9 mouse cellular contexts compared by ENCODE assay signal in genomic region chr3:57335080-57335815, GRCm38 (mm10). TPM values are rescaled to one million over a fixed set of nuclear protein-coding genes. Genes with fewer than 3 reads are reported as not detected.
A peak's percentile ranks its signal among the peaks of the same experiment; 100 is the strongest.
DNase-seq lines count a peak whose midpoint lies in the region; ATAC-seq and TF ChIP-seq lines count a peak whose summit lies in the region.
"Had no signal": no experiment of that assay in that cellular context is flagged by ENCODE, and none has a peak within 500 bp of the region (broad histone marks: within the 10 kb centered on the region; RNA-seq: fewer than 3 reads in every experiment).

No protein-coding gene starts in this region.

- 68% methylated on average over 3 of the region's 3 CpGs for WGBS in lung, embryonic 14.5 days
- 51% methylated on average over 3 of the region's 3 CpGs for WGBS in lung, adult 2 months
- WGBS in heart, embryonic 12.5 days = 63% methylated on average over 3 of the region's 3 CpGs
- WGBS in kidney, embryonic 16.5 days = 64% methylated on average over 3 of the region's 3 CpGs
- WGBS in stomach, embryonic 16.5 days = 84% methylated on average over 3 of the region's 3 CpGs

- H3K4me3 ChIP-seq in lung, embryonic 14.5 days (ENCODE audit: low read depth, low read length) = no peak overlapping the region
- no peak overlapping the region for H3K4me3 ChIP-seq in lung, adult 2 months (replicated peaks; ENCODE audit: extremely low read depth, low read depth, low read length)
- no peak overlapping the region for H3K4me3 ChIP-seq in heart, embryonic 12.5 days
- H3K4me3 ChIP-seq in kidney, embryonic 16.5 days (ENCODE audit: low read length) = no peak overlapping the region
- H3K4me3 ChIP-seq in stomach, embryonic 16.5 days (replicated peaks; ENCODE audit: low read length) = no peak overlapping the region
- H3K4me3 ChIP-seq: liver, embryonic 15.5 days had no signal

- no peaks in the 10 kb centered on the region for H3K27me3 ChIP-seq in lung, embryonic 14.5 days (ENCODE audit: insufficient read depth, low read length)
- H3K27me3 ChIP-seq in heart, embryonic 12.5 days (replicated peaks) = no peaks in the 10 kb centered on the region
- no peaks in the 10 kb centered on the region for H3K27me3 ChIP-seq in kidney, embryonic 16.5 days (ENCODE audit: insufficient read depth, low read length)
- H3K27me3 ChIP-seq in stomach, embryonic 16.5 days (ENCODE audit: control insufficient read depth, insufficient read depth, low read length) = no peaks in the 10 kb centered on the region
- H3K27me3 ChIP-seq: liver, embryonic 15.5 days had no signal

- peaks cover 3% of the 10 kb centered on the region for H3K9me3 ChIP-seq in lung, embryonic 14.5 days (ENCODE audit: low read depth, low read length)
- no peaks in the 10 kb centered on the region for H3K9me3 ChIP-seq in heart, embryonic 12.5 days (replicated peaks)
- H3K9me3 ChIP-seq in kidney, embryonic 16.5 days (ENCODE audit: low read length) = no peaks in the 10 kb centered on the region
- no peaks in the 10 kb centered on the region for H3K9me3 ChIP-seq in stomach, embryonic 16.5 days (replicated peaks; ENCODE audit: control insufficient read depth, low read length)
- H3K9me3 ChIP-seq: liver, embryonic 15.5 days had no signal

- no peak for ATAC-seq in lung, embryonic 14.5 days (ENCODE audit: insufficient read depth)
- ATAC-seq in heart, embryonic 12.5 days (ENCODE audit: insufficient number of reproducible peaks, low FRiP score) = peak; percentile 57
- peak; percentile 67; the same call in 1 of the 2 replicates for ATAC-seq in kidney, embryonic 16.5 days (ENCODE audit: low FRiP score, low TSS enrichment)
- no peak for ATAC-seq in stomach, embryonic 16.5 days (ENCODE audit: insufficient read depth, low FRiP score)

- no peaks in the 10 kb centered on the region for H3K36me3 ChIP-seq in lung, embryonic 14.5 days (ENCODE audit: insufficient read depth)
- H3K36me3 ChIP-seq in heart, embryonic 12.5 days = no peaks in the 10 kb centered on the region
- no peaks in the 10 kb centered on the region for H3K36me3 ChIP-seq in kidney, embryonic 16.5 days (ENCODE audit: insufficient read depth, low read length)
- no peaks in the 10 kb centered on the region for H3K36me3 ChIP-seq in stomach, embryonic 16.5 days (ENCODE audit: control insufficient read depth, insufficient read depth, low read length)
- H3K36me3 ChIP-seq: liver, embryonic 15.5 days had no signal

- H3K9ac ChIP-seq in lung, embryonic 14.5 days = no peak overlapping the region
- H3K9ac ChIP-seq in heart, embryonic 12.5 days = no peak overlapping the region
- no peak overlapping the region for H3K9ac ChIP-seq in kidney, embryonic 16.5 days (replicated peaks; ENCODE audit: low read length)
- no peak overlapping the region for H3K9ac ChIP-seq in stomach, embryonic 16.5 days (ENCODE audit: low read length)
- H3K9ac ChIP-seq: liver, embryonic 15.5 days had no signal

- 0 out of 2 replicates have a peak overlapping the region, but pooled peaks have one; percentile 9 for H3K27ac ChIP-seq in lung, embryonic 14.5 days (ENCODE audit: low read depth)
- H3K27ac ChIP-seq in heart, embryonic 12.5 days (ENCODE audit: poor library complexity, severe bottlenecking) = peak overlapping the region; percentile 83
- H3K27ac ChIP-seq in kidney, embryonic 16.5 days (ENCODE audit: low read length) = peak overlapping the region; percentile 80
- 0 out of 2 replicates have a peak overlapping the region, but pooled peaks have one; percentile 3 for H3K27ac ChIP-seq in stomach, embryonic 16.5 days (ENCODE audit: low read length)
- H3K27ac ChIP-seq: liver, embryonic 15.5 days had no signal

- no peak for TF ChIP-seq POLR2A in lung, adult 2 months (IDR thresholded peaks at IDR 0.05; ENCODE audit: borderline replicate concordance, extremely low read depth, low read depth, low read length)

- peak; percentile 70 for DNase-seq in lung, embryonic 14.5 days
- DNase-seq in lung, adult 2 months = no peak
- no peak for DNase-seq in thymus, adult 18-20 months
- DNase-seq in ovary, postnatal 10 days (ENCODE audit: low spot score) = no peak
- no peak for DNase-seq in natural killer cell, adult 2 months (ENCODE audit: low spot score in 2 of 2)

- H3K4me2 ChIP-seq in lung, embryonic 14.5 days = no peak overlapping the region
- H3K4me2 ChIP-seq in heart, embryonic 12.5 days = no peak overlapping the region
- no peak overlapping the region for H3K4me2 ChIP-seq in kidney, embryonic 16.5 days (replicated peaks; ENCODE audit: low read depth, low read length)
- no peak overlapping the region for H3K4me2 ChIP-seq in stomach, embryonic 16.5 days (ENCODE audit: low read depth, low read length)
- H3K4me2 ChIP-seq: liver, embryonic 15.5 days had no signal

- TF ChIP-seq CTCF in lung, embryonic 14.5 days (IDR thresholded peaks at IDR 0.05; ENCODE audit: low read depth) = no peak
- no peak for TF ChIP-seq CTCF in lung, adult 2 months (IDR thresholded peaks at IDR 0.05; ENCODE audit: insufficient read depth, low read length)

- H3K4me1 ChIP-seq in lung, embryonic 14.5 days (ENCODE audit: insufficient read depth) = no peaks in the 10 kb centered on the region
- peaks cover 6% of the 10 kb centered on the region for H3K4me1 ChIP-seq in lung, adult 2 months (ENCODE audit: control insufficient read depth, insufficient read depth, low read length)
- H3K4me1 ChIP-seq in heart, embryonic 12.5 days (replicated peaks) = 0 out of 2 replicates have a peak, but pooled peaks cover 7% of the 10 kb centered on the region
- peaks cover 10% of the 10 kb centered on the region; the same call in 1 of the 2 replicates for H3K4me1 ChIP-seq in kidney, embryonic 16.5 days (ENCODE audit: insufficient read depth, low read length)
- H3K4me1 ChIP-seq in stomach, embryonic 16.5 days (ENCODE audit: control insufficient read depth, insufficient read depth, low read length) = no peaks in the 10 kb centered on the region
- H3K4me1 ChIP-seq: liver, embryonic 15.5 days had no signal

RNA-seq across cellular contexts. Expression of gene Tm4sf1, which starts 33.5 kb away (rescaled TPM):
- 53.8 and 60.9 TPM in 2 replicates for polyA plus RNA-seq in lung, embryonic 14.5 days (2014; fragmentation: Nextera tagmentation; extraction: Ambion mirVana)
- polyA plus RNA-seq in lung, adult 2 months (2012; rRNA removed) = 204 and 323 TPM in 2 replicates
- 166 and 176 TPM in 2 replicates for polyA plus RNA-seq in heart, embryonic 12.5 days (2016; fragmentation: Nextera tagmentation; extraction: Ambion mirVana)
- polyA plus RNA-seq in kidney, embryonic 16.5 days (2015; fragmentation: Nextera tagmentation; extraction: Ambion mirVana) = 227 and 249 TPM in 2 replicates
- polyA plus RNA-seq in stomach, embryonic 16.5 days (2015; fragmentation: Nextera tagmentation; extraction: Ambion mirVana) = 59.7 and 66.7 TPM in 2 replicates

Comparison
In these comparisons a context has a peak if more than half of its experiments do, and no peak if none do; other contexts are left out.
1. ATAC-seq: peak in heart, embryonic 12.5 days (single experiment) and kidney, embryonic 16.5 days (single experiment); none in lung, embryonic 14.5 days (single experiment) and stomach, embryonic 16.5 days (single experiment).
2. H3K27ac ChIP-seq: peak in every context shown above with its lines; median percentile 83 in heart, embryonic 12.5 days; 80 in kidney, embryonic 16.5 days; 9 in lung, embryonic 14.5 days; 3 in stomach, embryonic 16.5 days.